Mouse (Mus musculus): Measurements from ENCODE around the gene Cdk5r1. TPM values are rescaled to one million over a fixed set of nuclear protein-coding genes. Genes with fewer than 3 reads are reported as not detected.

Gene Cdk5r1
- polyA plus RNA-seq, 1 experiment from 2014 or later, result 0.75 TPM

GRCm38 (mm10) chr11:80508361-80509175 lies 31.7 kb downstream of the Cdk5r1 start:
- ATAC-seq, result no peak
- 15% methylated on average over 19 of the region's 19 CpGs for WGBS (ENCODE audit: insufficient replicate concordance)
- H3K4me1 ChIP-seq, result peaks cover 20% of the 10 kb centered on the region; the same call in 1 of the 2 replicates
- H3K36me3 ChIP-seq, result no peaks in the 10 kb centered on the region
- H3K9me3 ChIP-seq (replicated peaks), result no peaks in the 10 kb centered on the region
- H3K4me3 ChIP-seq, result no peak overlapping the region
- H3K9ac ChIP-seq, result no peak overlapping the region
- peaks cover 10% of the 10 kb centered on the region; the same call in 1 of the 2 replicates for H3K27me3 ChIP-seq (replicated peaks)
- H3K4me2 ChIP-seq, result peak overlapping the region; percentile 27
- no peak overlapping the region for H3K27ac ChIP-seq

GRCm38 (mm10) chr11:80509176-80509506 lies 32.3 kb downstream of the Cdk5r1 start:
- Histone ChIP-seq H3K9ac (no peak overlapping the region), H3K27me3 (replicated peaks) (peaks cover 10% of the 10 kb centered on the region; the same call in 1 of the 2 replicates), H3K4me2 (peak overlapping the region; percentile 27; the same call in 1 of the 2 replicates), H3K27ac (no peak overlapping the region), H3K4me3 (no peak overlapping the region), H3K9me3 (replicated peaks) (no peaks in the 10 kb centered on the region), H3K36me3 (no peaks in the 10 kb centered on the region), H3K4me1 (peaks cover 16% of the 10 kb centered on the region; the same call in 1 of the 2 replicates)
- ATAC-seq, result no peak
- 65% methylated on average over 5 of the region's 5 CpGs for WGBS (ENCODE audit: insufficient replicate concordance)

DNA sequence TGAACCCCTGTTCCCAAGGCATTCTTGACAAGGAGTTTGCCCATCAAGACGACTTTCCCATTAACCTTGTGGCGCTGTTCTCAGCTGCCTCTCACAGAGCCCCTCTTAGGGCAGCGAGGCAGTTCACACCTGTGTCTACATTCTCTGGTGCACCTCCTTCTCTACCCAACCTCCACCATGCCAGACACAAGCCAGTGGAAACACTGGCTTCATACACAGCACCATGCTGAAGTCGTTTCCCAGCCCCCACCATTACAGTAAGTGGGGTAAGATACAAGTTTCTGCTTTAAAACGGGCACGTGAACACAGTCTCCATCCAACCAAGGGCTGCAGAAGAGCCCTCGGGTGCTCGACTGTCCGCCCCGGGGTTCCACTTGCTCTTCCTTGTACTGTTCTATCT lies 33.3 kb downstream of the Cdk5r1 start:
- H3K9ac ChIP-seq, result no peak overlapping the region
- peaks cover 10% of the 10 kb centered on the region; the same call in 1 of the 2 replicates for H3K27me3 ChIP-seq (replicated peaks)
- no peaks in the 10 kb centered on the region for H3K36me3 ChIP-seq
- 74% methylated on average over 10 of the region's 10 CpGs for WGBS (ENCODE audit: insufficient replicate concordance)
- H3K4me3 ChIP-seq, result no peak overlapping the region
- no peak overlapping the region for H3K4me2 ChIP-seq
- ATAC-seq, result no peak
- H3K4me1 ChIP-seq, result peaks cover 13% of the 10 kb centered on the region; the same call in 1 of the 2 replicates
- H3K9me3 ChIP-seq (replicated peaks), result no peaks in the 10 kb centered on the region
- no peak overlapping the region for H3K27ac ChIP-seq

GRCm38 (mm10) chr11:80512313-80513056 lies 35.7 kb downstream of the Cdk5r1 start:
- Histone ChIP-seq H3K9me3 (replicated peaks) (no peaks in the 10 kb centered on the region), H3K4me3 (no peak overlapping the region), H3K9ac (no peak overlapping the region), H3K4me1 (peaks cover 13% of the 10 kb centered on the region; the same call in 1 of the 2 replicates), H3K4me2 (no peak overlapping the region), H3K27me3 (replicated peaks) (peaks cover 10% of the 10 kb centered on the region; the same call in 1 of the 2 replicates), H3K27ac (no peak overlapping the region), H3K36me3 (no peaks in the 10 kb centered on the region)
- WGBS (ENCODE audit: insufficient replicate concordance), result 78% methylated on average over 19 of the region's 19 CpGs
- ATAC-seq, result no peak

- ATAC-seq, result no peak
- H3K27me3 ChIP-seq (replicated peaks), result peaks cover 10% of the 10 kb centered on the region; the same call in 1 of the 2 replicates
- H3K9ac ChIP-seq, result no peak overlapping the region
- H3K4me1 ChIP-seq, result peaks cover 5% of the 10 kb centered on the region; the same call in 1 of the 2 replicates
- no peak overlapping the region for H3K4me2 ChIP-seq
- 36% methylated on average over 7 of the region's 7 CpGs for WGBS (ENCODE audit: insufficient replicate concordance)
- no peaks in the 10 kb centered on the region for H3K36me3 ChIP-seq
- H3K4me3 ChIP-seq, result no peak overlapping the region
- H3K27ac ChIP-seq, result no peak overlapping the region
- no peaks in the 10 kb centered on the region for H3K9me3 ChIP-seq (replicated peaks)
Measured at GRCm38 (mm10) chr11:80513796-80514195, 37.0 kb downstream of the Cdk5r1 start.

GRCm38 (mm10) chr11:80515346-80515745 lies 38.5 kb downstream of the Cdk5r1 start:
- H3K9ac ChIP-seq, result no peak overlapping the region
- WGBS (ENCODE audit: insufficient replicate concordance), result 68% methylated on average over 1 of the region's 1 CpGs
- H3K36me3 ChIP-seq, result no peaks in the 10 kb centered on the region
- no peaks in the 10 kb centered on the region for H3K4me1 ChIP-seq
- no peak overlapping the region for H3K27ac ChIP-seq
- no peak overlapping the region for H3K4me2 ChIP-seq
- H3K27me3 ChIP-seq (replicated peaks), result peaks cover 2% of the 10 kb centered on the region; the same call in 1 of the 2 replicates
- ATAC-seq, result no peak
- H3K4me3 ChIP-seq, result no peak overlapping the region
- H3K9me3 ChIP-seq (replicated peaks), result no peaks in the 10 kb centered on the region

DNA sequence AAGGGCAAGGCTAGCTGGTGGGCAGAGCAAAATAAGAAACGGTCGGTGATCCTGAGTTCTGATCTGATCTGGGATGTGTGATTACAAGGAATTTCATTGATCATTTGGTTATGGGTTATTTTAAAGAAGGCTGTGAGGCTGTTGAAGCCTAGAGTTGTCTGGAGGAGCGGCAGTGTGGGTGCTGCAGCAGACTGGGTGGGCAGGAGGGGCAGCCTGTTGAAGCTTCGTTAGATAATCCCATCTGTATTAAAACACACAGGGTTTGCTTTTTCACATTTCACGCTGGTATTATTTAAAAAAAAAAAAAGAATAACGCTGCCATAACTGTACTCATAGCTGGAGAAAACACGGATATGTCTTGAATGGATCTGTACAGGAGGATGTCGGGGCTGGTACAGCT lies 39.1 kb downstream of the Cdk5r1 start:
- H3K9ac ChIP-seq, result no peak overlapping the region
- WGBS (ENCODE audit: insufficient replicate concordance), result 70% methylated on average over 8 of the region's 8 CpGs
- no peak overlapping the region for H3K27ac ChIP-seq
- no peak for ATAC-seq
- H3K27me3 ChIP-seq (replicated peaks), result no peaks in the 10 kb centered on the region
- H3K4me2 ChIP-seq, result no peak overlapping the region
- H3K9me3 ChIP-seq (replicated peaks), result no peaks in the 10 kb centered on the region
- H3K4me3 ChIP-seq, result no peak overlapping the region
- no peaks in the 10 kb centered on the region for H3K36me3 ChIP-seq
- no peaks in the 10 kb centered on the region for H3K4me1 ChIP-seq

GRCm38 (mm10) chr11:80518421-80519367 lies 41.9 kb downstream of the Cdk5r1 start:
- no peak overlapping the region for H3K27ac ChIP-seq
- no peak for ATAC-seq

GRCm38 (mm10) chr11:80521148-80521547 lies 44.3 kb downstream of the Cdk5r1 start:
- 55% methylated on average over 2 of the region's 2 CpGs for WGBS (ENCODE audit: insufficient replicate concordance)

More at GRCm38 (mm10) chr11:80518421-80519367, 41.9 kb downstream of the Cdk5r1 start:
- no peaks in the 10 kb centered on the region for H3K36me3 ChIP-seq
- no peaks in the 10 kb centered on the region for H3K9me3 ChIP-seq (replicated peaks)
- no peak overlapping the region for H3K4me2 ChIP-seq
- WGBS (ENCODE audit: insufficient replicate concordance), result 59% methylated on average over 9 of the region's 9 CpGs
- H3K27me3 ChIP-seq (replicated peaks), result no peaks in the 10 kb centered on the region
- H3K4me3 ChIP-seq, result no peak overlapping the region
- H3K4me1 ChIP-seq, result peaks cover 9% of the 10 kb centered on the region
- H3K9ac ChIP-seq, result no peak overlapping the region

GRCm38 (mm10) chr11:80522852-80523251 lies 46.0 kb downstream of the Cdk5r1 start:
- no peaks in the 10 kb centered on the region for H3K9me3 ChIP-seq (replicated peaks)
- H3K27me3 ChIP-seq (replicated peaks), result no peaks in the 10 kb centered on the region
- H3K9ac ChIP-seq, result no peak overlapping the region
- H3K4me2 ChIP-seq, result no peak overlapping the region
- peaks cover 9% of the 10 kb centered on the region for H3K4me1 ChIP-seq
- 9% methylated on average over 2 of the region's 2 CpGs for WGBS (ENCODE audit: insufficient replicate concordance)
- 0 out of 2 replicates have a peak overlapping the region, but pooled peaks have one; percentile 3 for H3K27ac ChIP-seq
- no peak overlapping the region for H3K4me3 ChIP-seq
- no peaks in the 10 kb centered on the region for H3K36me3 ChIP-seq
- ATAC-seq, result no peak

More at GRCm38 (mm10) chr11:80521148-80521547, 44.3 kb downstream of the Cdk5r1 start:
- Histone ChIP-seq H3K36me3 (no peaks in the 10 kb centered on the region), H3K9me3 (replicated peaks) (no peaks in the 10 kb centered on the region), H3K4me1 (peaks cover 9% of the 10 kb centered on the region), H3K9ac (no peak overlapping the region), H3K4me3 (no peak overlapping the region), H3K27ac (no peak overlapping the region), H3K27me3 (replicated peaks) (no peaks in the 10 kb centered on the region), H3K4me2 (no peak overlapping the region)
- no peak for ATAC-seq

- H3K27me3 ChIP-seq (replicated peaks), result no peaks in the 10 kb centered on the region
- 0 out of 2 replicates have a peak overlapping the region, but pooled peaks have one; percentile 3 for H3K27ac ChIP-seq
- no peak overlapping the region for H3K4me2 ChIP-seq
- no peaks in the 10 kb centered on the region for H3K9me3 ChIP-seq (replicated peaks)
- no peak for ATAC-seq
- H3K4me3 ChIP-seq, result no peak overlapping the region
- no peaks in the 10 kb centered on the region for H3K36me3 ChIP-seq
- H3K9ac ChIP-seq, result no peak overlapping the region
- WGBS (ENCODE audit: insufficient replicate concordance), result 49% methylated on average over 4 of the region's 4 CpGs
- peaks cover 9% of the 10 kb centered on the region for H3K4me1 ChIP-seq
Measured at GRCm38 (mm10) chr11:80523410-80523809, 46.6 kb downstream of the Cdk5r1 start.

Measured in liver, embryonic 12.5 days (tissue).